Mouse (Mus musculus) kidney, embryonic 15.5 days (tissue): Measurements from ENCODE around the gene Shisa7. TPM values are rescaled to one million over a fixed set of nuclear protein-coding genes. Genes with fewer than 3 reads are reported as not detected.

ENCODE experiments used
- ATAC-seq: fragments of 200-750 bp; cut with Nextera tagmentation; replicated peaks from 2 replicates; pipeline ENCODE4 v1.8.0; 2017; ENCODE audit warnings: moderate TSS enrichment; ENCODE audit not compliant: low FRiP score
- H3K27ac ChIP-seq: fragments of 300-500 bp; sonication (generic); 2 replicates; pipeline ENCODE4 v1.5.1; 2015; ENCODE audit warnings: mild to moderate bottlenecking, inconsistent platforms
- H3K27me3 ChIP-seq: fragments of 300-500 bp; sonication (generic); 2 replicates; pipeline ENCODE4 v1.6.1; 2015; ENCODE audit warnings: inconsistent platforms
- H3K36me3 ChIP-seq: fragments of 300-500 bp; sonication (generic); 2 replicates; pipeline ENCODE4 v1.6.1; 2015; ENCODE audit warnings: inconsistent platforms
- H3K4me1 ChIP-seq: fragments of 300-500 bp; sonication (generic); 2 replicates; pipeline ENCODE4 v1.6.1; 2015; ENCODE audit warnings: inconsistent platforms
- H3K4me2 ChIP-seq: fragments of 300-500 bp; sonication (generic); 2 replicates; pipeline ENCODE4 v1.6.1; 2015; ENCODE audit warnings: moderate library complexity, mild to moderate bottlenecking, inconsistent platforms
- H3K4me3 ChIP-seq: fragments of 300-500 bp; sonication (generic); replicated peaks from 2 replicates; pipeline ENCODE4 v1.5.1; 2015; ENCODE audit warnings: mild to moderate bottlenecking, inconsistent platforms
- H3K9ac ChIP-seq: fragments of 300-500 bp; sonication (generic); 2 replicates; pipeline ENCODE4 v1.6.1; 2015; ENCODE audit warnings: mild to moderate bottlenecking, inconsistent platforms
- H3K9me3 ChIP-seq: fragments of 300-500 bp; sonication (generic); replicated peaks from 2 replicates; pipeline ENCODE4 v1.6.1; 2016; ENCODE audit warnings: inconsistent platforms
- WGBS: fragments of 180-500 bp; shearing (Covaris S2); methylation state at CpG from one replicate; pipeline ENCODE4 v1.1.7; 2015; ENCODE audit warnings: mixed read lengths; 5-methylcytosine and 5-hydroxymethylcytosine counted together
- polyA plus RNA-seq: library from polyadenylated mRNA; unstranded; fragments of >200 nt; fragmentation: Nextera tagmentation; extraction: Ambion mirVana; gene quantifications from 2 replicates; pipeline ENCODE4 v1.2.1, GENCODE M21; 2015

The Shisa7 gene
- polyA plus RNA-seq, 1 experiment from 2014 or later, result 0.84 TPM

DNA sequence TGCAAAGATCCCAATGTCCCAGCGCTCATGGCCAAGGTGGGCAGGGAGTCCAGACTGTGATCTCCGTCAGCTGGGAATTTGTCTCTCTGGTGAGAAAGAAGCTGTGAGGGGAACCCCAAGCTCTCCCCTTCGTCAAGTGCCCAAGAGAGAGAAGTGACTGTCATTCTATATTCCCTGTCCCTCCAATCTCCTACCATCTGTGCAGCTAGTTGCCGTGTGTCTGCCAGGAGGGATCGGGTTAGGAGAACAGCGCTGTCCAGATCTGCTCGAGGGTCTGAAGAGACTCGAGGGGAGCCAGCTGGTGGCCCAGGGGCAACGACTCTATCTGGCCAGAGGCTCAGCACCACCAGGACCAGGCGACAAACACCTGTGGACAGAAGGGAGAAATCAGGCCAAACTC lies 68.4 kb downstream of the Shisa7 start:
- no peaks in the 10 kb centered on the region for H3K36me3 ChIP-seq
- H3K4me1 ChIP-seq, result peaks cover 28% of the 10 kb centered on the region
- no peak overlapping the region for H3K27ac ChIP-seq
- peaks cover 60% of the 10 kb centered on the region for H3K27me3 ChIP-seq
- WGBS, result 45% methylated on average over 10 of the region's 10 CpGs
- ATAC-seq, result no peak
- H3K9ac ChIP-seq, result no peak overlapping the region
- H3K4me2 ChIP-seq, result no peak overlapping the region
- H3K4me3 ChIP-seq, result no peak overlapping the region
- H3K9me3 ChIP-seq, result no peaks in the 10 kb centered on the region

Other genes with a start within 250 kb of the Shisa7 start
- gene Ptprh, start 240.7 kb downstream of the Shisa7 start, polyA plus RNA-seq, result 0.08 TPM in 1 of 2 replicates, not detected in the other
- gene Tmem86b, start 213.3 kb downstream of the Shisa7 start, polyA plus RNA-seq, result 1.5 and 1.6 TPM in 2 replicates
- 7.4 and 7.8 TPM in 2 replicates for gene Ppp6r1, start 185.7 kb downstream of the Shisa7 start, polyA plus RNA-seq
- 112 and 119 TPM in 2 replicates for gene Hspbp1, start 159.6 kb downstream of the Shisa7 start, polyA plus RNA-seq
- gene Brsk1, start 154.1 kb downstream of the Shisa7 start, polyA plus RNA-seq, result 1.1 and 1.6 TPM in 2 replicates
- 0.12 TPM in 1 of 2 replicates, not detected in the other for gene Tmem150b, start 119.4 kb downstream of the Shisa7 start, polyA plus RNA-seq
- 79.3 and 90.8 TPM in 2 replicates for gene Kmt5c, start 104.6 kb downstream of the Shisa7 start, polyA plus RNA-seq
- 68.3 and 78.0 TPM in 2 replicates for gene Cox6b2, start 91.6 kb downstream of the Shisa7 start, polyA plus RNA-seq
- not detected in 2 replicates for gene Fam71e2, start 73.4 kb downstream of the Shisa7 start, polyA plus RNA-seq
- gene Il11, start 61.8 kb downstream of the Shisa7 start, polyA plus RNA-seq, result 0.27 and 0.30 TPM in 2 replicates
- gene Tmem190, start 61.8 kb downstream of the Shisa7 start, polyA plus RNA-seq, result 1.0 TPM in 1 of 2 replicates, not detected in the other
- gene Tmem238, start 55.0 kb downstream of the Shisa7 start, polyA plus RNA-seq, result 12.9 and 14.1 TPM in 2 replicates
- gene Rpl28, start 51.8 kb downstream of the Shisa7 start, polyA plus RNA-seq, result 391 and 408 TPM in 2 replicates
- gene Ube2s, start 32.1 kb downstream of the Shisa7 start, polyA plus RNA-seq, result 384 and 386 TPM in 2 replicates
- 6.1 and 7.2 TPM in 2 replicates for gene Isoc2b, start 25.6 kb upstream of the Shisa7 start, polyA plus RNA-seq
- 0.93 and 1.2 TPM in 2 replicates for gene Isoc2a, start 32.5 kb upstream of the Shisa7 start, polyA plus RNA-seq
- gene Gm36210, start 61.8 kb upstream of the Shisa7 start, polyA plus RNA-seq, result not detected in 2 replicates
- 4.0 and 4.1 TPM in 2 replicates for gene Zfp628, start 70.5 kb upstream of the Shisa7 start, polyA plus RNA-seq
- gene Nat14, start 77.3 kb upstream of the Shisa7 start, polyA plus RNA-seq, result 4.2 and 5.3 TPM in 2 replicates
- gene Ssc5d, start 81.1 kb upstream of the Shisa7 start, polyA plus RNA-seq, result 1.9 and 2.7 TPM in 2 replicates
- gene Sbk2, start 119.7 kb upstream of the Shisa7 start, polyA plus RNA-seq, result 0.19 and 0.27 TPM in 2 replicates
- not detected in 2 replicates for gene Sbk3, start 126.5 kb upstream of the Shisa7 start, polyA plus RNA-seq
- gene Zfp579, start 151.5 kb upstream of the Shisa7 start, polyA plus RNA-seq, result 36.7 and 39.9 TPM in 2 replicates
- gene Zfp524, start 169.7 kb upstream of the Shisa7 start, polyA plus RNA-seq, result 10.4 and 12.7 TPM in 2 replicates
- gene Fiz1, start 170.0 kb upstream of the Shisa7 start, polyA plus RNA-seq, result 46.5 and 53.1 TPM in 2 replicates
- gene Gm44973, start 170.8 kb upstream of the Shisa7 start, polyA plus RNA-seq, result 1.6 and 2.5 TPM in 2 replicates
- gene Zfp865, start 175.7 kb upstream of the Shisa7 start, polyA plus RNA-seq, result 7.2 and 7.6 TPM in 2 replicates
- gene Ccdc106, start 175.9 kb upstream of the Shisa7 start, polyA plus RNA-seq, result 24.9 and 27.0 TPM in 2 replicates
- gene 4632433K11Rik, start 189.4 kb upstream of the Shisa7 start, polyA plus RNA-seq, result not detected in 2 replicates
- gene Zfp784, start 193.8 kb upstream of the Shisa7 start, polyA plus RNA-seq, result 6.3 and 6.4 TPM in 2 replicates
- 36.2 and 41.0 TPM in 2 replicates for gene Zfp580, start 206.8 kb upstream of the Shisa7 start, polyA plus RNA-seq
- 145 and 152 TPM in 2 replicates for gene U2af2, start 217.4 kb upstream of the Shisa7 start, polyA plus RNA-seq
- gene Epn1, start 235.5 kb upstream of the Shisa7 start, polyA plus RNA-seq, result 55.5 and 62.2 TPM in 2 replicates